Mouse (Mus musculus) intestine, postnatal 0 days (tissue): ENCODE measurements around the gene Rnf185. TPM values are rescaled to one million over a fixed set of nuclear protein-coding genes. Genes with fewer than 3 reads are reported as not detected.

Experiments
- ATAC-seq: fragments of 200-750 bp; cut with Nextera tagmentation; 2 replicates; pipeline ENCODE4 v1.8.0; 2017; ENCODE audit warnings: mild to moderate bottlenecking, moderate TSS enrichment, moderate library complexity
- H3K27ac ChIP-seq: fragments of 300-500 bp; sonication (generic); 2 replicates; pipeline ENCODE4 v1.5.1; 2014; ENCODE audit warnings: mild to moderate bottlenecking, low read depth, low read length, moderate library complexity
- H3K27me3 ChIP-seq: fragments of 300-500 bp; sonication (generic); replicated peaks from 2 replicates; pipeline ENCODE4 v1.6.1; 2014; ENCODE audit warnings: low read length, mixed read lengths; ENCODE audit not compliant: control insufficient read depth, insufficient read depth
- H3K36me3 ChIP-seq: fragments of 300-500 bp; sonication (generic); 2 replicates; pipeline ENCODE4 v1.6.1; 2014; ENCODE audit warnings: mild to moderate bottlenecking, moderate library complexity; ENCODE audit not compliant: control insufficient read depth, insufficient read depth
- H3K4me1 ChIP-seq: fragments of 300-500 bp; sonication (generic); replicated peaks from 2 replicates; pipeline ENCODE4 v1.6.1; 2014; ENCODE audit warnings: antibody characterized with exemption, low read length, mixed read lengths; ENCODE audit not compliant: control insufficient read depth, insufficient read depth
- H3K4me2 ChIP-seq: fragments of 300-500 bp; sonication (generic); replicated peaks from 2 replicates; pipeline ENCODE4 v1.6.1; 2014; ENCODE audit warnings: low read depth, mild to moderate bottlenecking, moderate library complexity
- H3K4me3 ChIP-seq: fragments of 300-500 bp; sonication (generic); 2 replicates; pipeline ENCODE4 v1.5.1; 2014; ENCODE audit warnings: low read depth, low read length
- H3K9ac ChIP-seq: fragments of 300-500 bp; sonication (generic); 2 replicates; pipeline ENCODE4 v1.6.1; 2014; ENCODE audit warnings: mild to moderate bottlenecking, low read depth, low read length
- H3K9me3 ChIP-seq: fragments of 300-500 bp; sonication (generic); 2 replicates; pipeline ENCODE4 v1.6.1; 2016; ENCODE audit warnings: mixed run types; ENCODE audit not compliant: control insufficient read depth
- CTCF ChIP-seq: sonication (generic); IDR thresholded peaks from 2 replicates; pipeline ENCODE4 v1.5.1; 2016; ENCODE audit warnings: low read depth, mild to moderate bottlenecking, control low read depth, antibody characterized with exemption, moderate library complexity
- WGBS: fragments of 180-500 bp; shearing (Covaris S2); extraction: QIAGEN DNeasy Blood & Tissue Kit; methylation state at CpG from one replicate; pipeline ENCODE4 v1.1.7; 2014; 5-methylcytosine and 5-hydroxymethylcytosine counted together
- polyA plus RNA-seq: library from polyadenylated mRNA; unstranded; fragments of >200 nt; fragmentation: Nextera tagmentation; extraction: Ambion mirVana; gene quantifications from 2 replicates; pipeline ENCODE4 v1.2.1, GENCODE M21; 2015

Gene Rnf185
- polyA plus RNA-seq, 1 experiment from 2014 or later = 31.1 TPM

DNA sequence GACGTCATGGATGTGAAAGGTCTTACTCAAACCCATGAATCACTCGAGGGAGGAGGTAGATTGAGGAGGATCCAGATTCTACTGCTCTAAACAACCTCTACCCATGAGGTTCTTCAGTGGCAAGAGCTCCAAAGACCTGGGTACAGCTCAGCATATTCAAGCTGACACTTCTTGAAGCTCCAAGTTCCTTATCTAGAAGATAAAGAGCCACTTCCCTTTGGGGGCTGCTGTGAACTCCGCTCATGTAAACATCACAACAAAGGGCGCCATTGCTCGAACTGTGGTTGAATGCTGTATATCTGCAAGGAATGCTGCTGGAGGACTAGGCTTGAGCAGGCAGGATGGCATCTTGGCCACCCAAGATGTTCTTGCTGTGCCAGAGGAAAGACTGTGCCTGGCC lies 36.9 kb upstream of the Rnf185 start:
- no peak overlapping the region for H3K9ac ChIP-seq
- no peak for ATAC-seq
- no peak overlapping the region for H3K4me2 ChIP-seq
- H3K27ac ChIP-seq = no peak overlapping the region
- 68% methylated on average over 5 of the region's 5 CpGs for WGBS
- no peaks in the 10 kb centered on the region for H3K4me1 ChIP-seq
- no peak overlapping the region for H3K4me3 ChIP-seq
- H3K36me3 ChIP-seq = no peaks in the 10 kb centered on the region
- H3K9me3 ChIP-seq = no peaks in the 10 kb centered on the region
- no peak for TF ChIP-seq CTCF
- no peaks in the 10 kb centered on the region for H3K27me3 ChIP-seq

DNA sequence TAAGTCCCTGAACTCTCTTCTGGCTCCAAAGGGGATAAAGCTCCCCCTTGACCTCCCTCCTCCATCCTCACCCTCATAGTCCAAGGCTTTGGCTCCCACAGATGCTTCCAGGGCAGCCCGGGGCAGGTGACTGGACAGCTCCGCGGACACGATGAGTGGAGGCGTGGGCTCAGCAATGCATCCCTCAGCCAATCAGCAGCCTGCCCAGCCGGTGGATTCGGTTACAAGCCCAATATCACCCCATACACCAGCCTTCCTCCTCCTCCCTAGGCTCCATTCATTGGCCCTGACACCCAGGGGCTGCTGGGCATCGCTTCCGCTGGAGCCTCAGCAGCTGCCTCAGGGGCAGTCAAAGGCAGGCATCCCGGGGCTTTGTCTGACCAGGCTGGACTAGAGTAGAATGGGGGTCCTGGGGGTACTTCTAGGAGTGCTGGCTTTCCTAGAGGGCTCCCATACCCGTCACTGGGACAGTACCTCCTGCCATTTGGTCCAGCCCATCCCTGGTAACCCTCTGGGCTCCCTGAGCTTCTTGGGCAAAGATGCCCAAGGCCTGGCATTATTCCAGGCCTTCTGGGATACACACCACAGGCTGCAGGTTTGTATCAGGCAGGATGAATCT lies 35.9 kb upstream of the Rnf185 start, which contains the start of gene Pla2g3:
Gene Pla2g3 (plus strand): TSS at position 333 of the 619 bp plus-strand sequence.
- Histone ChIP-seq H3K9ac (no peak within 1 kb of the TSS), H3K27me3 (no peaks in the 10 kb centered on the region), H3K4me2 (no peak within 1 kb of the TSS), H3K4me1 (no peaks in the 10 kb centered on the region), H3K27ac (no peak within 1 kb of the TSS), H3K9me3 (no peaks in the 10 kb centered on the region), H3K4me3 (no peak within 1 kb of the TSS), H3K36me3 (no peaks in the 10 kb centered on the region)
- TF ChIP-seq CTCF = no peak
- WGBS = 34% methylated on average over 11 of the region's 11 CpGs
- ATAC-seq = no peak

DNA sequence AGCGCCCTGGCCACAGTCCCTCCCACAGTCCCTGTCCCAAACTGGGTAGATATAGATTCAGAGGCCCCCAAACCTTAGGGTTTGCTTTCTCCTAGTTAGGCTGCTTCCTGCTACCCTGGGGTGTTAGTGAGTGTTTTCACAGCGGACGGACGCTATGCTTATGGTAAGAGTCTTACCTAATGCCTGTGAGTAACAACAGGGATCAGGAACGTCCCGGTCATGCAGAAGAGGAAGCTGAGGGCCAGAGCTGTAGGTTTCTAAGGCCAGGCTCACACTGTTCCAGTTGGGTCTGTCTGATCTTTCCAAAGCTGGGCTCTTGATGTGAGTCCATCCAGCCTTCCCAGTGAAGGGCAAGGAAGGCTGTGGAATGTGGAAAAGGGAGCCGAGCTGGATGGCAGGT lies 34.2 kb upstream of the Rnf185 start:
- TF ChIP-seq CTCF = no peak
- Histone ChIP-seq H3K4me3 (no peak overlapping the region), H3K4me1 (no peaks in the 10 kb centered on the region), H3K27ac (no peak overlapping the region), H3K27me3 (no peaks in the 10 kb centered on the region), H3K36me3 (no peaks in the 10 kb centered on the region), H3K9me3 (no peaks in the 10 kb centered on the region), H3K4me2 (no peak overlapping the region), H3K9ac (no peak overlapping the region)
- ATAC-seq = no peak
- 63% methylated on average over 7 of the region's 7 CpGs for WGBS

DNA sequence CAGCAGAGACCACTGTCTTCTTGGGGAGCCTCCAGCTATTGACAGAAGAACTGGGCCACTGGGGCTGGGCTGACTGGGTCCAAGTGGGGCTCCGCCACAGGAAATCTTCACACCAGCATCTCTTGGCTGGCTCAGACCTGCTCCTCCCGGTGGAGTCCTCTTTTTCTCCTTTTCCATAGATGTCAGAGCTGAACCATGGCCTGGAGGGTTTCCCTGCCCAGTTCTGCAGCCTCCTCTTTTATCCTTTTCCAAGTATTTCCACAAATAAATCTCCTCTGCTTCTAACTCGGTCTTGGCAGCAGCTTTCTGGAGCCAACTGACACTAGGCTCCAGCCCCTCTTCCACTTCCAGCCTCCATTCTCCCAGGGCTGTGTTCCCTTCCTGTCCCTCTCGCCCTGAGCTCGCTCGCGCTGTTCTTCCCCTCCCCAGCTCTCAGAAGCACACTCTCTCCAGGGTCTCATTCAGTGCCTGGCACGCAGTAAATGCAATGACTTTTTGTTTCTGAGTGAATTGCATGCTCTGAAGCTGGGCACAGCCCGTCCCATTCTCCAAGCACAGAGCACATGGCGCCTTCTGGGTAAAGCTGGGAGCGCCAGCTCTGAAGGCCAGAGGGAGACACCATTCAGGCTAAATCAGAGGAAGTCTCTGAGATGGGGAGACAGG lies 31.9 kb upstream of the Rnf185 start:
- no peak for TF ChIP-seq CTCF
- Histone ChIP-seq H3K27ac (no peak overlapping the region), H3K4me2 (no peak overlapping the region), H3K27me3 (no peaks in the 10 kb centered on the region), H3K4me1 (no peaks in the 10 kb centered on the region), H3K9me3 (no peaks in the 10 kb centered on the region), H3K4me3 (no peak overlapping the region), H3K36me3 (no peaks in the 10 kb centered on the region), H3K9ac (no peak overlapping the region)
- WGBS = 68% methylated on average over 11 of the region's 11 CpGs
- no peak for ATAC-seq

DNA sequence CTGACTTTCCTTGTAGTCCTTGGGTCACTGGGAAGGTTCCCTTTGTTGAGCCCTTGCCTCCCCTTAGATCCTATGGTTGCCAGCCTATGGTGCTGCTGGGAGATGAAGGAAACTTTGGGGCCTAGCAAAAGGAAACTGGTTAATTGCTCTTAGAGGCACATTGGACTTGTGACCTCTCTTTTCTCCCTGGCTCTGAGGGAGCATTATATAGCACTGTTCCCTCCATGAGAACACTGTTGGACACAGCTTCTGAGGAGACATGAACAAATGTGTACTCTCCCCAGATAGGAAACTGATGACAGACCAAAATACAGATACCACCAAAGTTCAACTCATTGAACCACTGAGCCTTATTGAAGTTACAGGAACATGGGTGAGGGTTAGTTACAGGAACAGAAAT lies 23.3 kb upstream of the Rnf185 start:
- H3K9ac ChIP-seq = no peak overlapping the region
- H3K36me3 ChIP-seq = no peaks in the 10 kb centered on the region
- no peaks in the 10 kb centered on the region for H3K27me3 ChIP-seq
- peak overlapping the region; percentile 78 for H3K27ac ChIP-seq
- H3K4me1 ChIP-seq = no peaks in the 10 kb centered on the region
- no peak overlapping the region for H3K4me2 ChIP-seq
- peak; percentile 81 for ATAC-seq
- no peak overlapping the region for H3K4me3 ChIP-seq
- no peaks in the 10 kb centered on the region for H3K9me3 ChIP-seq
- TF ChIP-seq CTCF = no peak

DNA sequence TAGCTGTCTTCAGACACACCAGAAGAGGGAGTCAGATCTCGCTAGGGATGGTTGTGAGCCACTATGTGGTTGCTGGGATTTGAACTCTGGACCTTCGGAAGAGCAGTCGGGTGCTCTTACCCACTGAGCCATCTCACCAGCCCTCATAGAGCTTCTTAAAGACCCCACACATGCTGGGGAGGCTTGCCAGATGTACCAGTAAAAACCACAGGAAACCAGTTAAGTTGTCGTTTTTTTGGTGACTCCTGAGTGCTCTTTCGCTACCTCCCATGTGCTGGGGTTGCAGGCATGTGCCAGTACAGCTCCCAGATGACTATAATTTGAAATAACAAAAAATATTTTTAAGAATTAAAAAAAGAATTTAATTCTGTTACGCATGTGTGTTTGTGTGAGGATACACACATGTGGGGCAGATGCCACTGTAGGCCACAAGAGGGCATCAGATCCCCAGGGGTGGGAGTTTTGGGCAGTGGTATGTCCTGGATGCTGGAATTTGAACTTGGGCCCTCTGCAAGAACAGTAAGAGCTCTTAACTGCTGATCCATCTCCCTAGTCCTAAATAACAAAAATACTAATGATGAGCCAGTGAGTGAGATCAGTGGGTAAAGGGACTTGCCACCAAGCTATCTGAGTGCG lies 22.4 kb upstream of the Rnf185 start:
- Histone ChIP-seq H3K36me3 (no peaks in the 10 kb centered on the region), H3K4me1 (no peaks in the 10 kb centered on the region), H3K9me3 (no peaks in the 10 kb centered on the region), H3K27me3 (no peaks in the 10 kb centered on the region), H3K27ac (no peak overlapping the region), H3K9ac (no peak overlapping the region), H3K4me3 (no peak overlapping the region), H3K4me2 (no peak overlapping the region)
- WGBS = 85% methylated on average over 7 of the region's 7 CpGs
- no peak for ATAC-seq
- TF ChIP-seq CTCF = peak; percentile 81
